In genomic region chr12:98246835-98247234, GRCm38 (mm10) we compare ENCODE assay signal across 20 mouse cellular contexts. TPM values are rescaled to one million over a fixed set of nuclear protein-coding genes. Genes with fewer than 3 reads are reported as not detected.
DNase-seq lines count a peak whose midpoint lies in the region; TF ChIP-seq lines count a peak whose summit lies in the region.
"Had no signal": no experiment of that assay in that cellular context is flagged by ENCODE, and none has a peak within 500 bp of the region (broad histone marks: within the 10 kb centered on the region; RNA-seq: fewer than 3 reads in every experiment).

No protein-coding gene starts in this region.

- TF ChIP-seq CTCF in kidney, adult 2 months (conservative IDR thresholded peaks at IDR 0.05; ENCODE audit: insufficient read depth, insufficient read length, low read depth, low read length): no peak

- H3K4me1 ChIP-seq in kidney, adult 2 months (ENCODE audit: control insufficient read depth, insufficient read depth, low read length): no peaks in the 10 kb centered on the region
- H3K4me1 ChIP-seq: embryonic facial prominence, embryonic 12.5 days; hindbrain, embryonic 12.5 days; midbrain, embryonic 10.5 days; neural tube, embryonic 13.5 days had no signal

- peaks cover 3% of the 10 kb centered on the region for H3K36me3 ChIP-seq in kidney, adult 2 months (ENCODE audit: control insufficient read depth, insufficient read depth, low read length)

- DNase-seq in lung, postnatal 36 days: peak; percentile 7
- no peak for DNase-seq in lung, adult 18-20 months
- peak; percentile 54 for DNase-seq in brain, adult 2 months (ENCODE audit: low read depth, low spot score)
- DNase-seq in naive thymus-derived CD4-positive, alpha-beta T cell, adult 2 months (ENCODE audit: low read depth): peak; percentile 76
- peak; percentile 45 for DNase-seq in thymus, postnatal 4 days
- DNase-seq in kidney, adult 2 months: no peak
- DNase-seq in adrenal gland, postnatal 36 days: no peak
- DNase-seq in frontal cortex, postnatal 25 days (ENCODE audit: low spot score in 2 of 2): no peak
- DNase-seq: adrenal gland, adult 2 months; cerebellum, adult 18-20 months; lung, postnatal 14 days; right cerebral cortex, postnatal 4 days had no signal

- no peaks in the 10 kb centered on the region for H3K27me3 ChIP-seq in kidney, adult 2 months (replicated peaks; ENCODE audit: control insufficient read depth, insufficient read depth, low read length)
- H3K27me3 ChIP-seq: embryonic facial prominence, embryonic 12.5 days; hindbrain, embryonic 12.5 days; neural tube, embryonic 13.5 days had no signal

- TF ChIP-seq POLR2A in kidney, adult 2 months (IDR thresholded peaks at IDR 0.05; ENCODE audit: low read depth, low read length): no peak

- 65% methylated on average over 4 of the region's 4 CpGs for WGBS in kidney, adult 2 months

- no peak overlapping the region for H3K4me3 ChIP-seq in kidney, adult 2 months (ENCODE audit: insufficient read depth, low read depth, low read length)
- H3K4me3 ChIP-seq: embryonic facial prominence, embryonic 12.5 days; hindbrain, embryonic 12.5 days; midbrain, embryonic 10.5 days; neural tube, embryonic 13.5 days had no signal

- H3K27ac ChIP-seq in kidney, adult 2 months (ENCODE audit: insufficient read depth, low read depth, low read length): no peak overlapping the region
- H3K27ac ChIP-seq: embryonic facial prominence, embryonic 12.5 days; hindbrain, embryonic 12.5 days; kidney, postnatal 0 days; midbrain, embryonic 10.5 days; neural tube, embryonic 13.5 days had no signal

RNA-seq across cellular contexts. Expression of gene Galc, which starts 12.4 kb away (rescaled TPM):
- 66.8 and 69.8 TPM in 2 replicates for polyA plus RNA-seq in kidney, adult 2 months (2012; rRNA removed)
- 10 to 100 TPM; 11.1 to 20.1 TPM for total RNA-seq in adrenal gland, postnatal 36 days (2021)
- total RNA-seq: MEL had no signal

RNA-seq across cellular contexts. Expression of gene Gpr65, which starts 21.6 kb away (rescaled TPM):
- 0.72 and 1.3 TPM in 2 replicates for polyA plus RNA-seq in kidney, adult 2 months (2012; rRNA removed)
- 1 to 10 TPM; 1.3 to 1.4 TPM for total RNA-seq in adrenal gland, postnatal 36 days (2021)
- total RNA-seq: left cerebral cortex, postnatal 14 days; MEL had no signal
- polyA plus RNA-seq: forebrain, embryonic 16.5 days had no signal

Comparison
In these comparisons a context has a peak if more than half of its experiments do, and no peak if none do; other contexts are left out.
1. DNase-seq: peak in lung, postnatal 36 days (single experiment), brain, adult 2 months (single experiment), naive thymus-derived CD4-positive, alpha-beta T cell, adult 2 months (single experiment) and thymus, postnatal 4 days (single experiment); none in lung, adult 18-20 months (0 of 2), kidney, adult 2 months (single experiment), adrenal gland, postnatal 36 days (0 of 2) and frontal cortex, postnatal 25 days (0 of 2).